Mouse (Mus musculus) heart, postnatal 10 days (tissue): ENCODE measurements around the gene Gm3115. TPM values are rescaled to one million over a fixed set of nuclear protein-coding genes. Genes with fewer than 3 reads are reported as not detected.
"Not testable (repeated sequence)": the region's sequence is repeated elsewhere in the genome, so short reads cannot be mapped to it uniquely, and the experiment has no call there.

Source experiments
- DNase-seq, 2 experiments: peaks; one replicate each; pipeline ENCODE4 v3.0.0; 2021
- intact Hi-C: fragments of 180-260 bp; cut with DNase I; formaldehyde crosslinking; loops from one replicate; pipeline ENCODE4 v1.15.1; 2025
- total RNA-seq, 2 experiments: library from RNA; stranded (reverse); gene quantifications; 2 replicates each; pipeline ENCODE4 v1.2.3; 2021

Gene Gm3115
- under 1 TPM; 0.36 to 0.42 TPM for total RNA-seq

GRCm38 (mm10) chr14:4083820-4084219 lies at the start of gene Gm3115:
Gene Gm3115 (plus strand): TSS chr14:4084120.
- intact Hi-C loops, DNase-seq: not testable (repeated sequence)

GRCm38 (mm10) chr14:4110426-4110825 lies 26.5 kb downstream of the Gm3115 start, which contains the start of gene Gm8108:
Gene Gm8108 (plus strand): TSS chr14:4110526.
- peak; percentile 20 to 22 for DNase-seq
- intact Hi-C loops: not testable (repeated sequence)

GRCm38 (mm10) chr14:4141646-4142045 lies 57.7 kb downstream of the Gm3115 start:
- DNase-seq, intact Hi-C loops: not testable (repeated sequence)

Other genes with a start within 250 kb of the Gm3115 start
- not detected for gene Gm3033, start 237.9 kb upstream of the Gm3115 start, total RNA-seq
- gene Gm2916, start 199.9 kb upstream of the Gm3115 start, total RNA-seq: not detected
- gene Gm3029, start 152.4 kb upstream of the Gm3115 start, total RNA-seq: not detected
- not detected for gene Gm3095, start 120.6 kb upstream of the Gm3115 start, total RNA-seq
- gene Gm3099, start 85.7 kb upstream of the Gm3115 start, total RNA-seq: not detected
- gene Gm5796, start 60.2 kb upstream of the Gm3115 start, total RNA-seq: 1 to 10 TPM; 1.4 to 2.4 TPM
- gene Gm8108, start 26.4 kb downstream of the Gm3115 start, total RNA-seq: 1 to 10 TPM; 2.4 to 3.6 TPM
- gene Gm3127, start 80.9 kb downstream of the Gm3115 start, total RNA-seq: not detected
- gene Gm2974, start 98.5 kb downstream of the Gm3115 start, total RNA-seq: under 1 TPM in 1 of 2 experiments, not detected in 1; 0.30 TPM
- gene Gm3138, start 165.5 kb downstream of the Gm3115 start, total RNA-seq: not detected
- gene Gm3149, start 233.2 kb downstream of the Gm3115 start, total RNA-seq: not detected